Mouse (Mus musculus) C2C12 (cell line): Measurements from ENCODE around the gene St8sia2. TPM values are rescaled to one million over a fixed set of nuclear protein-coding genes. Genes with fewer than 3 reads are reported as not detected.

Experiments
- H3K27me3 ChIP-seq: one replicate; pipeline ENCODE4 v1.6.1; 2011; ENCODE audit not compliant: control insufficient read depth, insufficient read depth, insufficient read length
- H3K36me3 ChIP-seq: one replicate; pipeline ENCODE4 v1.6.1; 2011; ENCODE audit not compliant: control insufficient read depth, insufficient read depth
- H3K4me3 ChIP-seq: one replicate; pipeline ENCODE4 v1.5.1; 2011; ENCODE audit warnings: mild to moderate bottlenecking, control low read depth; ENCODE audit not compliant: poor library complexity, insufficient read depth, severe bottlenecking
- H3K79me2 ChIP-seq: one replicate; pipeline ENCODE4 v1.6.1; 2011; ENCODE audit not compliant: control insufficient read depth, insufficient read depth
- H3K79me3 ChIP-seq: one replicate; pipeline ENCODE4 v1.6.1; 2011; ENCODE audit warnings: low read depth, control low read depth
- H3ac ChIP-seq: one replicate; pipeline ENCODE3; 2011; ENCODE audit warnings: low read depth; ENCODE audit not compliant: control insufficient read depth, insufficient read length
- CEBPB ChIP-seq: IDR thresholded peaks from one replicate; pipeline ENCODE4 v1.6.1; 2011; ENCODE audit warnings: low read depth, mild to moderate bottlenecking, control low read depth, moderate library complexity
- CTCF ChIP-seq: IDR thresholded peaks from one replicate; pipeline ENCODE4 v1.5.1; 2011; ENCODE audit not compliant: control insufficient read depth, insufficient read depth, insufficient read length
- FOSL1 ChIP-seq: IDR thresholded peaks from one replicate; pipeline ENCODE4 v1.8.0; 2011; ENCODE audit warnings: mild to moderate bottlenecking, low read length; ENCODE audit not compliant: poor library complexity, insufficient read depth, severe bottlenecking
- MAX ChIP-seq: IDR thresholded peaks from one replicate; pipeline ENCODE4 v1.6.1; 2011; ENCODE audit warnings: mild to moderate bottlenecking, control low read depth
- MYOD1 ChIP-seq: IDR thresholded peaks from one replicate; pipeline ENCODE4 v1.6.1; 2011; ENCODE audit warnings: low read depth; ENCODE audit not compliant: control insufficient read depth, insufficient read length
- MYOG ChIP-seq: IDR thresholded peaks from one replicate; pipeline ENCODE4 v1.6.1; 2011; ENCODE audit not compliant: control insufficient read depth, insufficient read length; ENCODE audit errors: extremely low read depth
- USF1 ChIP-seq: IDR thresholded peaks from one replicate; pipeline ENCODE4 v1.6.1; 2011; ENCODE audit warnings: low read depth, mild to moderate bottlenecking, control low read depth, moderate library complexity
- long read RNA-seq, 2 experiments: library from polyadenylated mRNA; unstranded; transcript quantifications; one replicate each; pipeline ENCODE4 v2.0.0; 2019 to 2020
- polyA plus RNA-seq: library from polyadenylated mRNA; unstranded; fragments of >200 nt; fragmentation: generic; extraction: Trizol; gene quantifications from one replicate; pipeline ENCODE4 v1.2.1, GENCODE M21; 2012; ENCODE audit warnings: missing spikeins

The St8sia2 gene
- polyA plus RNA-seq: 2.2 TPM
- long read RNA-seq, experiment 1: 0 reads
- long read RNA-seq, experiment 2, full-length matches to known transcripts: 3 of 3 reads
- long read RNA-seq, experiment 2, partial matches to known transcripts: 0 of 3 reads
- long read RNA-seq, experiment 2, other reads (novel, unspliced or antisense): 0 of 3 reads

DNA sequence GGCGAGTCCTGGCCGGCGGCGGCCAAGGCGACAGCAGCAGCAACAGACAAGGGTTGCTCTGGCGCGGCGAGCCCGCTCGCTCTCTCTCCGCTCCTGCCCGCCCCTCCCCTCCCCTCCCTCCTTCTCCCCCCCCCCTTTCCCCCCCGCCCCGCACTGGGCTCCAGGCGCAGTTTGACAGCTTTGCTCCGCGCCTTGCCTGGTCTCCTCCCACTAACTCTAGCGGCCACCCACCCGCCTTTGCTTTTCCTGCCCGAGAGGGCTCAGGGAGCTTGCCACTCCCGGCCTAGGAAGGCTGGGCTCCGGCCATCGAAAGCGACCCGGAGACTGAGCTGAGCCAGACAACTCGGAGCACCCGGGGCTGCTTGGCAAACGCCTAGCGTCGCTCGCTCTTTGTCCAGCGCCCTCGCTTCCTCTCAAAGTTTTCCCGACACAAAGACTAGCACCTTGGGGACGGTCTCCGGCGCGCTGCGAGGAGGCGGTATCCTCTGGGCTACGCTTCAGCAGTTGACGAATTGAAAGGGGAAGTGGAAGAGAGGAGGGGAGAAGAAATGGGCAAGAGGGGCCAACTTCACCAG is at the start of gene St8sia2:
TSS of gene St8sia2 (minus strand) at position 90 of the 575 bp plus-strand sequence.
- H3K4me3 ChIP-seq: no peak within 1 kb of the TSS
- TF ChIP-seq USF1: no peak
- TF ChIP-seq MAX: no peak
- TF ChIP-seq FOSL1: no peak
- TF ChIP-seq CTCF: no peak
- TF ChIP-seq MYOG: no peak
- no peak for TF ChIP-seq MYOD1
- no peaks in the 10 kb centered on the region for H3K27me3 ChIP-seq
- H3K79me2 ChIP-seq: no peaks in the 10 kb centered on the region
- H3K36me3 ChIP-seq: no peaks in the 10 kb centered on the region
- no peak within 1 kb of the TSS for H3ac ChIP-seq
- H3K79me3 ChIP-seq: no peaks in the 10 kb centered on the region

DNA sequence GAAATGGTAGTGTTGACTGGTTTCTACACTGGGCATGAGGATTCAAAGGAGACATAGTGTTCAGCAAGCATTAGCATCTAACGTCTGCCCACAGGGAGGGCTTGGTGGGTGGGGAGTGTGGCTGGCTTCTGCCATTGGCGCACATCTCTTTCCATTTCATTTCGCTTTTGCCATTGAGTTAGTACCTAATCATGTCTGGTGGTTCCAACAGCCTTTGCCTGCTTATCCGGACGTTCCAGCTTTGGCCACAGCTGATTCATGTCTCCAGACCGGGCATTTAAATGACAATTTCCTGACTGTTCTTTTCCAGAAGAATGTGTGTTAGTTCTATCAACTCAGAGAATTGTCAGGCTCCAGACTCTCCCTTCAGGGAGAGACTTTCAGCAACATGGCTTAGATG is 47.6 kb upstream of the St8sia2 start:
- H3K36me3 ChIP-seq: no peaks in the 10 kb centered on the region
- H3K79me3 ChIP-seq: no peaks in the 10 kb centered on the region
- no peaks in the 10 kb centered on the region for H3K79me2 ChIP-seq

DNA sequence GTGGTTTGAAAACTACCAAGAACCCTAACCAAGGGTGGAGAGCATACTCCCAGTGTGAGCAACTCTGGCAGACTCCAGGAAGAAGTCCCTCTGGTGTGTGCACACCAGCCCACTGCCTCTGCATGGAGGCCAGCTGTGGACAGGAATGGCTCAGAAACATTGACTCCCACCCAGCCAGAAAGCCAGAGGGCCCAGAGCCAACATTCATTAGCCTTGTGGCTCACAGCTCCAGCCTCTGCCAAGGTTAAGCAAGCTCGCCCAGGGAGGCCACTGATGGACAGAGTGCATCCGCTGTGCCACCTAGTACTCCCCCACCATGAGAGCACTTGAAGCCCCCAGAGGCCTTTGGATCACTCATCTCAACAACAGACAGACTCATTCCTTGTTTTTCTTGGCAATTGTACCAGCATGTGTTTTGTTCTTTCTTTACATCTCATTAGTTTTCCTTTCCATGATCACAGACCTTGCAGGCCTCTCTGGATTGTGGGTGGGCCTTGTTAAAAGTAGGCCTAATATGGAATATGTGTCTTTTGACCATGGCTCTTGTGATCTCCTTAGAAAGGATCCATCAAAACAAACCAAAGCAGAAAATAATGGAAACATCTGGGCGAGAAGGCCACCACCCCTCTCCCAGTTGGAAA is 46.9 kb upstream of the St8sia2 start:
- H3K79me3 ChIP-seq: no peaks in the 10 kb centered on the region
- no peaks in the 10 kb centered on the region for H3K79me2 ChIP-seq
- H3K36me3 ChIP-seq: no peaks in the 10 kb centered on the region
- no peak overlapping the region for H3K4me3 ChIP-seq
- TF ChIP-seq CEBPB (no peak), USF1 (no peak), MYOG (no peak), MYOD1 (no peak), CTCF (no peak), FOSL1 (no peak), MAX (no peak)
- H3K27me3 ChIP-seq: no peaks in the 10 kb centered on the region
- H3ac ChIP-seq: no peak overlapping the region

More for the DNA sequence above, 47.6 kb upstream of the St8sia2 start:
- TF ChIP-seq USF1: no peak
- no peak for TF ChIP-seq MYOD1
- no peak for TF ChIP-seq CEBPB
- TF ChIP-seq FOSL1: no peak
- no peak for TF ChIP-seq MYOG
- TF ChIP-seq CTCF: no peak
- TF ChIP-seq MAX: no peak
- H3ac ChIP-seq: no peak overlapping the region
- no peak overlapping the region for H3K4me3 ChIP-seq
- no peaks in the 10 kb centered on the region for H3K27me3 ChIP-seq

DNA sequence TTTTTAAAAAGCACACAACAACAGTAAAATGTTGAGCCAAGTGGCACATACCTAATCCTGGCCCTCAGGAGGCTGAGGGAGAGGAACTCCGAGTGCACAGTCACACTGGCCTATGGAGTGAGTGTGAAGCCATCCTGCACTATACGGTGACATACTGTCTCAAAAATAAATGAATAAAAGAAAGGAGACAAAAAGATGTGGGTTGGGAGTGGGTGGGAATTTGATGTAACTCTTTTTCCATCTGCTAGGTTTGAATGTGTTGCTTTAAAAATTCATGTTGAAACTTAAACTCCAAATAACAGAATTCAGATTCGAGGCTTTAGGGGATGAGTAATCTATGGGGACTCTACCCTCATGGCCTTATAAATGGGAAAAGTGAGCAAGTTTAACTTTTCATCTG is 46.2 kb upstream of the St8sia2 start:
- H3K4me3 ChIP-seq: no peak overlapping the region
- TF ChIP-seq USF1 (no peak), MYOD1 (no peak), CEBPB (no peak), MAX (no peak), CTCF (no peak), MYOG (no peak), FOSL1 (no peak)

DNA sequence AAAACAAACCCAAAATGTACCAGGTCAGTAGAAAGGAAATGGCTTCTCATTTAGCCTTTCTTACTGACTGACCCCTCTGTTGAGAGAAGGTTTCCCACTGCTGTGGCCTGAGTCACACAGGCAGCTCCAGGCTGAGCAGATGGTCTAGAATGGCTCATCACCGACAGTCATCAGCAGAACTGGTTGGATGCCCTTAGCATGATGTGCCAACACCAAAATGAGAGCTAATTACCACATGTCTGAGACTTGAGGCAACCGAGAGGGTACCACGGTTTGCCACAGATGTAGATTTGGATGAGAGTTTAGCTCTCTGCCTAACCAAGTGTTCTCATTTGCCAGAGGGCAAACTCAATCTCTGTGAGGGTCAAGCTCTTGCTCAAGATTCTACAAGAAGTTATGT is 42.3 kb upstream of the St8sia2 start:
- Histone ChIP-seq H3K4me3 (no peak overlapping the region), H3K27me3 (no peaks in the 10 kb centered on the region), H3ac (no peak overlapping the region), H3K79me3 (no peaks in the 10 kb centered on the region), H3K79me2 (no peaks in the 10 kb centered on the region), H3K36me3 (no peaks in the 10 kb centered on the region)
- no peak for TF ChIP-seq MYOD1
- no peak for TF ChIP-seq CEBPB
- TF ChIP-seq MYOG: no peak
- no peak for TF ChIP-seq CTCF
- no peak for TF ChIP-seq USF1
- TF ChIP-seq MAX: no peak
- TF ChIP-seq FOSL1: no peak

More for the DNA sequence above, 46.2 kb upstream of the St8sia2 start:
- Histone ChIP-seq H3K36me3 (no peaks in the 10 kb centered on the region), H3K27me3 (no peaks in the 10 kb centered on the region), H3K79me2 (no peaks in the 10 kb centered on the region), H3ac (no peak overlapping the region), H3K79me3 (no peaks in the 10 kb centered on the region)

DNA sequence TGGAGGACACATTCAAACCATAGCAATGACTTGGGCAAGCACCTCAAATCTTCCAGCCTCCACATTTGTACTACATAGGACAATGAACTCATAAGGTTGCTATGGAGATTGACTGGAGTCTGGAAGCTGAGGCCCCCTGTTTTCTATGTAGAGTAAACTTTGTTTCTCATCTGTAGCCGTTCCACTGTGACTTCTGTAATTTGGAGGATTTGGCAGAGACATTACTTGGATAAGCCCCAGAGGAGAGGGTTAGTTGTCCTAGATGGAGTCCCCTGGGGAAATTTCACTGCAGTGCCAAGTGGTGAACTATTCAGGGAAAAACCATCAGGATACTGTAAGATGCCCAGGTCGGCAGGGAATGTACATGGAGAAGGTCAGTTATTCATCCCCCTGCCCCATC is 34.1 kb upstream of the St8sia2 start:
- Histone ChIP-seq H3K79me2 (no peaks in the 10 kb centered on the region), H3ac (no peak overlapping the region)
- TF ChIP-seq MYOD1: no peak
- no peak for TF ChIP-seq MYOG
- TF ChIP-seq MAX: no peak
- no peak for TF ChIP-seq CEBPB
- TF ChIP-seq USF1: no peak
- TF ChIP-seq CTCF: no peak
- TF ChIP-seq FOSL1: no peak

More for the DNA sequence above, 34.1 kb upstream of the St8sia2 start:
- H3K36me3 ChIP-seq: no peaks in the 10 kb centered on the region
- H3K4me3 ChIP-seq: no peak overlapping the region
- no peaks in the 10 kb centered on the region for H3K79me3 ChIP-seq
- H3K27me3 ChIP-seq: no peaks in the 10 kb centered on the region
